Mouse (Mus musculus) E14TG2a.4 (cell line): ENCODE measurements around the gene Tfb2m.

Experiments
- CTCF ChIP-seq: conservative IDR thresholded peaks from 2 replicates; pipeline ENCODE4 v1.5.1; 2014; ENCODE audit warnings: low read length
- POU5F1 ChIP-seq: IDR thresholded peaks from 2 replicates; pipeline ENCODE4 v1.6.1; 2014; ENCODE audit warnings: low read length, borderline replicate concordance

DNA sequence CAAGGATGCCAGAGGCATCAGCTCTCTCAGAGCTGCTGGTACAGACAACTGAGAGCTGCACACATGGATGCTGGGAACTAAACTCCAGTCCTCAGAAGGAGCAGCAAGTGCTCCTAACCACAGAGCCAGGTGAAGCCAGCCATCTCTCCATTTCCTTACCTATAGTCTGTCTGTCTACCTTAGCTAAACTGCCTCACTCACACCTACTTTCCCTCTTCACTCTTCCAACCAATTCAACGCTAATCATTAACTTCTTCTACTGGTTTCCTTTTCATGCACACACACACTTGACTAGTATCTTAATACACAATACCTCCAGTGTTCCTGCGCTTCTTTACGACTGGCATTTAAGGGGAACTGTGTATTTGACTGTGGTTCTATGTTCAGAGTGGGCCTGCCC lies 6.2 kb downstream of the Tfb2m start:
- no peak for TF ChIP-seq CTCF
- TF ChIP-seq POU5F1, result no peak
